Mouse (Mus musculus): ENCODE measurements at regions not wholly inside any gene's neighbourhood (a gene's known extent, or its start where the extent isn't known, plus 50 kb on each side); places are given as distances from the start of the nearest gene placed in this dataset.
"Not testable (repeated sequence)": the region's sequence is repeated elsewhere in the genome, so short reads cannot be mapped to it uniquely, and the experiment has no call there.

DNA sequence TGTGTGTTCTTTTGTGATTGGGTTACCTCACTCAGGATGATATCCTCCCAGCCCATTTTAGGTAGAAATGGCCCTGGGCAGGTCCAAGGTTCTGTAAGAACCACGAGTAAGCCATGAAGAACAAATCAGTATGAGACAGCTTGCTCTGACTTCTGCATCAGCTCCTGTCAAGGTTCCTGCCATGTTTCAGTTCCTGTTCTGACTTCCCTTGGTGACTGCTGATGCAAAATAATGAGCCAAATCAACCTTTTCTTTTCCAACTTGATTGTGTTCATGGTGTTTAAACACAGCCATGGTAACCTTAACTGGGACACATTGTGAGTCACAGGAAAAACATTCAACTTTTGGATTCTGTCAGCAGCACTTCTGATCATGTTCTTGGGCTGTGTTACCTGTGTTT is 667.4 kb upstream of the Igfbp7 start:
- no peak for DNase-seq

DNA sequence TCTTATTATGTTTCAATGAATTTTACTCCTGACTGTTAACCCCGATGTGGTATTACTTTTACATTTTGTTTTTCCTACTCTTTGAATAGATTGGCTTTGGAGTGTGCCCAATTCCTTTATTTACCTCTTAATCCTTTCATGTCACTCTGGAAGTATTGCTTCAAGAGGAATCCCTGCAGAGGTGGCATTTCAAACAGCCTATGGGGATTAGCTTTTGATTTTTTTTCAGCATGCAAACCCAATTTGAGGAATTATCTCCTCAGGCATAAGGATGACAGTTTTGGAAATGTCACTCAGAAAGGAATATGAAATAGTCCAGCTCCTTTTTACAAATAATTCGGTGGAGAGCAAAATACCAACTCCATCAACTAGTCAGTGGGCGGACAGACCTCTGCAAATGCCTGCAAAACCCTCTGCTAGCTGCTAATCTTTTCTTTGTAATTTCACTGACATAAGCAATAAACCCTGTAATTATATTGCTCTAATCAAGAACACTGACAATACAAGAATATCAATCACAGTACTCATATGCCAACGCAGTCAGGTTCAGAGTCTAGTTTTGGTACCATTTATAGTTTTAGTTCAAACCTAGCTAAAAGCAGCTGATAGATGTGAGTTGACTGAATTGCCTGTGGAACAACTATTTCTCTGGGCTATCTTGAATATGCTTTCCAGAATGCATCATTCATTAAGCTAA is 624.9 kb upstream of the Igfbp7 start:
- no peak for DNase-seq

DNA sequence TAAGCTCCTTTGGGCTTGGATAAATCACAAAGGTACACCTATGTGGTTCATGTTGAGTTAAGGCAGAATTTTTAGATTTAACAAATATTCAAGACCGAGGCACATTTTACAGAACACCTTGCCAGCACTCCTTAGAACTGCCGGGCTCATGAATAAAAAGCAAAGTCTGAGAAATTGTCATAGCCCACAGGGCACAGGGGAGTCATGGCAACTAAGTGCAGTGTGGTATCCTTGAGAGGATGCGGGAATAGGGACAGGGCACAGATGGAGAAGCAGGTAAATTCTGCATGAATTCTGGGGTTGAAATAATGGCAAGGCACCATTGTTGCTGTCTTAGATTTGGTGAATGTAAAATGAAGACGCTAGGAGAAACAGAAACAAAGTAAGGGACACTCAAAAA is 609.7 kb upstream of the Igfbp7 start:
- no peak for DNase-seq

DNA sequence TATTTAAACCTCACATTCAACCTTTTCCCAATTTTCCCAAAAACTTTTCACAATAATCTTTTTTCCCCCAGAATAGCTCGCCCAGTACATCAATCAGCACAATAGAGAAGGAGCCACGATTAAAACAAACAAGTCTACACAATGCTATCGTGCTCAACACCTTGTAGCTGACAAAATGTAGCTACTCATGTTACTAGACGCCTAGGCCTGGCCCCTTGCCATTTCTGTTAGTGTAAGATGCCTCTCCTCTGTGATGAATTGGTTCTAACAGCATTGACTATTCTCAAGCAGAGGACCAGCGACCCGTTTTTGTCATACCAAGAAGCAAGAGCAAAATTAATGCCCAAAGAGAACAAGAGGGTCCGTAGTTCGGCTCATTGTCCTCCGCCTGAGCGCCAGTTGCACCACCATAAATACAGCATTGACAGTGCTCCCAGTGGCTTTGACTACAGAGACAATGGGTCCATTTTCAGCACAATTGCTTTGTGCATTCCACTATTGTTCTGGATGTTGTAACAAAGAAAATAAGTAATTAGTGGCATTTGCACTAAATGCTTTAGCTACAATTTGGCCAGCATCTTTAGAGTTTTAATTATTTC is 578.7 kb upstream of the Igfbp7 start:
- no peak for DNase-seq

DNA sequence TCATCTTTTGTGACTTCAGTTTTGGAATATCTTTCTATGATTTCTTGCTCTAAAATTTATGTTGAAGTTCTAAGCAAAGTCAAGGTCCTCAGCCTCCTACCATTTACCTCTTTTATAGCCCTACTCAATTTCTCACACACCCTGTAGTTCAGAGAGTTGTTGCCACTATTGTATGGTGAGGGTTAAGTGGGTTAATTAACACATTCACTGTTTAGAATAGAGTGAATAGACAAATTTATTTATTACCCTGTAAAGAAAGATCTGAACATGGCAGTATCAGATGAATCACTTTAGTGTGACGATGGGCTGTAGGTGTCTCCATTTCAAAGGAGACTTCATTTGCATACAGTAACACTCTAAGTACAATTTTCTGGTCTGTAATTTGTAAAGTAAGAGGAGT is 577.4 kb upstream of the Igfbp7 start:
- DNase-seq: no peak

DNA sequence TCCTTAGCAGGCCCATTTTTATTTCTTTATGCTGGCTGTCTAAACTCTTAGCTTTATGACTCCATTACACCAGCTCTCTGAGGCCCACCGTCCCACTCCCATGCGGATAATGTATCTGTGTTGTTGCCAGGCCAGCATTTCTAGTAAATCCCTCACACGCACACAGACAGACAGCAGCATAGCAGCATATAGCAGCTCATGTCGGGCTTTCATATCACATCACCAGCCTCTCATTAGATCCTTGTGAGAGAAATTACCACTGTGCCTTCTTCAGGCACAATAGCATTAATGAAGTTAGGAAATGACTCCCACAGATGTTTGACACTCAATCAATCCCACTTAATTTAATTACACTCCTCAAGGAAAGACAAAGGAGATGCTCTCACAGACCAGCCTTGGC is 532.2 kb upstream of the Igfbp7 start:
- DNase-seq: not testable (repeated sequence)

DNA sequence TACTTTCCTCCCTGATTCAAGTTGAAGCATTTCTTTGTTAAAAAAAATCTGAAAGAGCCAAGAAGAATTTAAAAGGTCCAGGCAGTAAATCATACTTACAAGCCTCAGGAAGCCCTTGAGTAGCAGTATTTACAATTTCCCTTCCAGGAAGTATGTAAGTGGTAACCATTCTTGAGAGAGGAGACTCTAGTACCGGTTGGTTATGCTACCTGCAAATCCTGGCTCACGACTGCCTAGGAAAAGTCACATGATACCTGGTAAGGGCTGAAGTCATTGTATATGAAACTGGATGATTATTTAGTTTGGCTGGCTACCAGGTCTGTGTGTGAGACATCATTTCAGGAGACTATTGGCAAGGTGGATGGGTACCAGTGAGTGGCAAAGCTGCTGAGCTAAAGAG is 524.0 kb upstream of the Igfbp7 start:
- DNase-seq: no peak

DNA sequence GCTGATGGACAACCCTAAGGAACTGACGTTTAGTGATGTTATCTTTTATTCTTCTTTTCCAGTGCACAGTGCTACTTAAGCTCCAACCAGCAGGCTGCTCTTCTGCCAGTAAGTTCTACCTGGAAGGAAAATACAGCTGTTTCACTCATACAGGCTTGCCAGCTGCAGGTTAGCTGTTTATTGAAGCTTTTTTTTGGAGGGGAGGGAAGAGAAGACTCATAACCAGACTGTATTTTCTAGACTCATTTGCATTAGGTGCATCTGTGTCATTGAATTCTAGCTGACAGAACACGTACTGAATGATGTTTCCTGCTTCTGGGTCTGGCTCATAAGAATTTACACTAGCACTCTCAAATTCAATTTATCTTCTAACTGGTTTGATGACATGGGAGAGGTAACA is 513.3 kb upstream of the Igfbp7 start:
- no peak for DNase-seq

DNA sequence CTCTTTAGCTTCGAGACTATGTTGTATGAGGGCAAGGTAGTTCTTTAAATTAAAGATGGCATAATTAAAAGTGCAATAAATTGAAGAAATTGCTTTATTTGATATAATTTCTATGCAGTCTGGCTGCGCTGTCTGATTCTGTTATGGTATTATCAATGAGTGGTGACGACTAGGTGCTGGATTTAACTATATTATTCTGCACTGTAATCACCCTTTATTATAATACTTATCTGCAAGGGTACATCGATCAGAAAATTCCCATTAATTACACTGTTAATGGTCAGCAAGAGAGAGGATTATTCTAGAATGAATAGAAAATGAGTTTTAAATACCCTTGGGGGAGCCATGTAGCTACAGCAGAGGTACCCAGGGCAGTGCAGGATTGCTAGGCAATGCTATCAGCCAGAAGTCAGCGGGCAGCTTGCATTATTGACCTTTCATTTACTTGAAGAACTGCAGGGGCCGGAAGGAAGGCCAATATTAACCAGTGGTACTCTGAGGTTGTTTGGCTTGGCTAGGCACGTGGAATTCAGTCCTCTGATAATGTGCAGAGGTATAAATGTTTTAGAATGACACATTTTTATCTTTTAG is 509.3 kb upstream of the Igfbp7 start:
- no peak for DNase-seq

DNA sequence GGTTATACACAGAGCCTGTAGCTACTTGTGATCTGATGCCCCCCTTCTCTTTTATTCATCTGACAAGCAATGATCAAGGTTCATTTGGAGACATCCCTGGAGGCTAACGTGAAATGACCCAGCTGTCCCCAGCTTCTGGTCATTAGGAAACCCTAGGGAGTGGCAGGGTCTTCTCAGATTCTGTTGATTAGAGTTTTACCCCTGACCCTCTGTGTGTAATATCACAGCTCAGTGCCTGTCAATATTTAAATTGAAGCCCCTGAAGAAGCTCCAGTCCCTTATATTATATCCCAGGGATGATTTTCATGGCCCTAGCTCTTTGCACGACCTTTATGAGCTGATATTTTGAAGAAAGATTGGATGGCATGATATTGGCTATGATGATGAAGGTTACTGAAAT is 508.5 kb upstream of the Igfbp7 start:
- DNase-seq: no peak

DNA sequence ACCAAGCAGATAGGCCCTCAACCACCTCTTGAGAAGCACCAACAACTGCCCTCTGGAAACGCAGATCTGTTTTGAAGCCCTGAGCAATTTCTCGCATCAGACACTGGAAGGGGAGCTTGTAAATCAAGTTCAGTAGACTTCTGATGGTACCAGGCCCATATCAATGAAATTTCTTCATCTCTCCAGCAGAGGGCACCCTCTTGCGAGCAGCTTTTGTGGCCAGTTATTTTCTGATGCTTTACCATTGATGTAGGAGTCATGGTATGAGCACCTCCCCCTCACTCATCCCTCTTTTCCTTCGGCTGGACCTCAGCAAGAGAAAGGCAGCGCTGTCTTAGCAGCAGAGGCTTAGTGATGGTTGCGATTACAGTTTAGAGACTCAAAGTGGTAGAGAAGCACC is 501.4 kb upstream of the Igfbp7 start:
- DNase-seq: peak; percentile 14

DNA sequence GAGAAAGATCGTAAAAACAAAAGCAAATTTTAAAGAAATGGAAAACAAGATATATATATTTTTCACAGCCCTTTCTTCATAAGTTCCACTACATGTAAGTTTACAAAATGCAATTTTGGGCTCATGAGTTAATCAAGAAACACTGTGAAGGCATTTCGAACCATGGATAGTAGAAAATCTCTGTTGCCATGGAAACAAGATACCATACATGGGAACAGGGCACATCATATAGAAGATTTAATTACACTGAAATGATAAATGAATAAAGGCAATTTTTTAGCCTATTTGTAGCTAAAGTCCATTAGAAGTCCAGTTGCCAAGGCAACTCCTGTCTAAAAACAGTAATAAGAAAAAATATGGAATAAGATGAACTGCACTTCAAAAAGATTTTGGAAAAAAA is 484.2 kb upstream of the Igfbp7 start:
- DNase-seq: not testable (repeated sequence)

DNA sequence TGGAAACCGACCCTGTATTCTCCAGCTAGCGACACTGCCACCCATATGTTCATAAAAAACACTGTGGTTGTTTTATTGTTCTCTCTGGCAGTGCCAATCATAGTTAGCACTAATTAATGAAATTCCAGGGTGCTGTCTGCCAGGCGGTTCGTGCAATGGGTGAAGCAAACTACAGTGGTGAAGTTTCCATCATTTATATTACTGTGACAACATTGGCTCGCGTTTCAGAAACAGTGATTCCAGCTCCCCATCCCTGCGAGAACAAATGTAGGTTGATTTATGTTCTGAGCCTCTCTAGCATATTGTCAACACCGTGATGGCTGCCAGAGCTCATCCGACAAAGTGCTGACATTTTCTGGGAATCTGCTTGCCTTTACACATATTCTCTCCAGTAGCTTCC is 480.7 kb upstream of the Igfbp7 start:
- no peak for DNase-seq

DNA sequence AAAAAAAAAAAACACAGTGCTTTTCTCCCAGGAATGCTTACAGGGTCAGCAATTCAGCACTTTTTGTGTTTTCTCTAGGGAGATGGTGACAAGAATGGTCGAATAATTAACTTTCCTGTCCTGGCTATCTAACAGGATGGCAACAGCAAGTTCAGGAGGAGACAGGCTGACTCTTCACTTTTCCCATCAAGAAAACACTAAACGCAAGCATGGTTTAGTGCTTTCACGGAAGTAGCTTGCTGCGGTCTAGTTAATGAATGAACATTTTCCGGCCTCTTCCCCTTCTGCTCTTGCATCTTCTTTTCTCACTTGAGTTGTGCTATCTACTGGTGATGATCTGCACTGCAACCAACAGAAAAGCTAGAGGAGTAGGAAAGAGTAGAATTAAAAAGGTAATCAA is 463.6 kb upstream of the Igfbp7 start:
- DNase-seq: no peak

DNA sequence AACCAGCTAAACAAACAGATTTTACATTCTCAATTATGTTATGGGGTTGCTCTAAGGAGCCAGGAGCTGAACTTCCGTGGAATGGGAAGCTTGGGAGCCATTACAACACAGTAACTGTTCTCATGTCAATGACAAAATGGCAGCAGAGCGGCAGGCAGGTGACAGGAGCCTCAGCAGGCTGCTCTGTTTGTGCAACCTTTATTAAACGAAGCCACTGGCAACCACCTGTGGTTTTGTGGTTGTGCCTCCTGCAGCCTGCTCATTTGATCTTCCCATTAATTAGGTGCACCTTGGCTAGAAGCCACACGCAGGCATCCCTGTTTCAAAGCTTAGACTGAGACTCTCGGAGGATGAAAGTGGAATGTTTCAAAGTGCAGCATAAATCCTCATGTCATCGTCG is 457.5 kb upstream of the Igfbp7 start:
- no peak for DNase-seq

DNA sequence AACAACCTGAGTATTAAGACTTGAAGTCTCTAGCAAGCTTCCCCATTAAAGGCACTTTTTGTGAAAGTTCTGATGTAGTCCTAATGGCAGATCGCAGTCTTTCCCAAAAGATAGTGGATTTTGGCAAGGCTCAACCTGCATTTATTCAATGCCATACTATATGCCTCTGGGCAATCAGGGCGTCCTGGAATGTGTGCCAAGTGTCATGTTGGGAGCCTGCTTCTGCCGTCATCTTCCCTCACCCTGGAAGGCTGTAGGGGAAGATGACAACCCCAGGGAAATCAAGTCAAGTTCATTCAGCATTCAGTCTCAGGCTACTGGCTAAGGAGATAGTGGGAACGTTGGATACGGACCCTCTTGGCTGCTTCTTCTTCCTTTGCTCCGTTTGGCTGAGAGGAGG is 447.4 kb upstream of the Igfbp7 start:
- DNase-seq: no peak

DNA sequence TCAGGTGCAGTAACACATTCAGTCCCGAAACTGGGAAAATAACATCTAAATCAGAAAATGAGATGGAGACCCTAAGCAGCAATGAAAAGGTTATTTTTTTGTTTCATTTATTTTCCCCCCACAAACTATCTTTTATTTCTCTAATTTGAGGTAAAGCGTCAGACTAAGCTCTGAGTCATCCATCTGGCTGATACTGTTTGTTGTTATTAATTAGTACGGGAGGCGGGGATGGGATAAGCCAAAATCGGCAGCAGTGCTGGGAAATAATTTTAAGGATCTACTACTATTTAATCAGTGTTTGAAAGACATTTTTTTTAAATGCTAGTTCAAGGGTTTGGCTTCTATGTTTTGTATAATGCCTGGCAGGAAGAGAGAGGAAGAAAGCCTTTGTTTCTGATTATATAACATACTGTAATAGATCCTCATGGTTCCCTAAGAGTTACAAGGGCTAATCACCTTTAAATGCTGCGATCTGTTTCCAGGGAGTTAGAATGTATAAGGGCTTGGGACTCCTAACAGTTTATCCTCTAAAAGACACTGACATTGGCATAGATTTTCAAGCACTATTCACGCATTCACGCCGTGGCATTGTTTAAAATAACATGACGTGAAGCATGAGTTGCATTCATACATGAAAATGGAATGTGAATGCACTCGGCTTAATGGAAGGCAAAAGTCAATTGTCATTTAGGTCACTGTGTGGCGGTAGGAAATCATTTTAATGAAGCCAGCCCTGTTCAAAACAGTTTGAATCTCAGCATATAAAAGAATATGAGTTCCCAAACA is 446.4 kb upstream of the Igfbp7 start:
- DNase-seq: no peak

DNA sequence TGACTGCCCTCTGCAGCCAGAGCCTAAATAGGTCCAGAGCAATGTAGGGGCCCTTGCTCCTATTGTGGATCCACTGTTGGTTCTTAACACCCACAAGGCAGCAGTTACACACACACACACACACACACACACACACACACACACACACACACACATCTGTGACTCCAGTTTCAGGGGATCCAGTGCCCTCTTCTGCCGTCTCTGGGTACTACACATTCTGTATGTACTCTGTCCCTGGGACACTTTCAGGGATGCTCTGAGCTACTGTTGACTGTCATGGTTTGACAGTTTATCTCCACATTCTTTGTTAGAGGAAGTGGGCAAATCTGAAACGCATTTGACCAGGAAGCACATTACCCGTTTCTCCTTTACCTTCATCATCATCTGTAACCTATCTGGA is 443.8 kb upstream of the Igfbp7 start:
- no peak for DNase-seq

DNA sequence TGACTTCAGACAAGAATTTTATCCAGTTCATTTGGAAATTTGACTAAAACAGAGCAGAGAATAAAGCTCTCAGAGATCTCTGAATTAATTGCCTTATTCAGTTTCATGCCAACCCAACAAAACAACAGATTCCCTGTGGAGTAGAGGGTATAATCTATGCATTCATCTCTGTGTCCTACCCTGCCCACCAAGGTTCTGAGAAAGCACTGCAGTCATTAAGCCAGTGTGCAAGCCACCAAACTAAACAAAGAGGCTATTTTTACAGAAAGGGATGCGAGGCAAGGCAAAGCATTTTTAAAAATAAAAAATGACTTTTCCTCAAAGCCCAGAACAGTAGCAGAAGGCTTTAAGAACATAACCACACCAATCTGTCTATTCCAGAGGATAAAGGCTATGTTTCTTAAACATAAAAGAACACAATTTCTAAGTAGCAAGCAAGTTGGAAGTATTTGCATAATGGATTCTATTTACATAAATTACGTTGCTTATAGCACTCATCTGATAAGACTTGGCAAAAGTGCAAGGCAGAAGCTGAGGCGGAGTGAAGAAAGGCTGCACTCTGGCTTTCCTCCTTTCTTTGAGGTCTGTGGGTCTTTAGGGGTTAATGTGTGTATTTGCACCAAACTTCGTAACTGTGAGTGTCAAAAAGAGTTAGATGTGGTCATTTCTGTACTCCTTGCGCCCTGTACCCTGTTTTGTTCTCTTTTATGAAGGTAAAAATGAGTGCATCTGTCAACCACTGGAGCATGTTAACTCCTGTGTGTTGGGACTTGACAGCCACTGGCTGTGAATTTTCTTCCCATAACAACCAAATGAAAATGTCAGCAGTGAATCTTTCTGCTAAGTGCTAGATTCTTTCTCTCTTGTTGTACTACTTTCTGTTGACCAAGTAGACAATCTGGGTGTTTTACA is 430.6 kb upstream of the Igfbp7 start:
- DNase-seq: no peak

DNA sequence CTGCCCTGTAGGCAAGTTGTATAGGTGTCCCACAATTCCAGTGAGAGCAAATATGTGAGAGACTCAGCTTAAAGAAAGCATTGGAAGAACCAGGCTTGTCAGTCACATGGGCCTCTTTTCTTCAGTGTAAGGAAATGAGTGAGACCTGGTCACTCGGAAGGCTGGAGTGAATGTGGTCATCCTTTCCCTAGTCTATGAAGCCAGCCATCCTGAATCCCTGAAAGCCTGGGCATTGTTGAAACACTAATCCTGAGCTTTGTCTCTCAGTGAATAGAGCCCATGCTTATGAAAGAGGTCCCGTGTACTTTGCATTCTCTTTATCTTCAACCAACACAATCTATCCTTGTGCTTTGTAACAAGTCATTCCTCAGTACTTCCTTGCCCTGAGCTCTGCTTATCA is 420.1 kb upstream of the Igfbp7 start:
- no peak for DNase-seq

DNA sequence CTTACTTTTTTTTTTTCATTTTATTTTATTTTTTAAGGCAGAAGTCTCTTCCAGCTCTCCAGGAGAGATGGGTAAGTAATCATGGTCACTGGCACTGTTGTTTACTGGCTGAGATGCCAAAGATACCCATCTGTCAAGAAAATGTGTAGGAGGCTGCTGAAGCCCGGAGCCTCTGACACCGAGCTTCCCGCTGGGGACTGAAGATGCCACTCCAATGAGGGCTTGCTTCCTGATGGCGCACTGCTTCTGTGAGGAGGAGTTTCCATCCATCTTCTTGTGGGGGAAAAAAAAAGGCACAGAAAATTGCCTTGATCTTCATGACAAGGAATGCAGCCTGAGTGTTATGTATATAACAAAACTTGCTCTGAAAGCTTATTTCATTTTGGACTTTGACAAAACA is 418.2 kb upstream of the Igfbp7 start:
- DNase-seq: no peak

DNA sequence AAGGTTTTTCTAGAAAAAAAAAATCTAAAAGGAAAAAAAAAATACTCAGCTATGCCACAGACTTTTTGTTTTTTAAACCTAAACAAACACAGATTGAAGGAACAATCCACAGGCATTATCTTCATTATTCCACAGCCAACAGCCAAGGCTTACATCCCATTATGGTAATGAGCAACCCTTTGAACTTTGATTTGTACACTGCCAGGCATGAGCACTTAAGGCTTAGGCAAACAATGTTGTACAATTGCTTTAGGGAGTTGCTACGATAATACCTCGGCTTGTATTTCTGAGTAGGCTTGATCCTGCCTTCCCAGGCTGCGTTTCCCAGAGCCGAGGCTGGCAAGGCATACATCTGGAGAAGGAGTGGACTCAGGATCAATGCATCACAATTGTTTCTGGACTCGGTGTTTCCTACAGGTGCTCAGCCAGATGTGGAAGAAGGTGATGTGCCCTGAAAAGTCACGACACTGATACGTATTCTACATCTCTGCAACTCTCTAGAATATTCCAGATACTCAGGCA is 409.0 kb upstream of the Igfbp7 start:
- DNase-seq: no peak

All from adrenal gland, postnatal 10 days (tissue).